In the genomic region with DNA sequence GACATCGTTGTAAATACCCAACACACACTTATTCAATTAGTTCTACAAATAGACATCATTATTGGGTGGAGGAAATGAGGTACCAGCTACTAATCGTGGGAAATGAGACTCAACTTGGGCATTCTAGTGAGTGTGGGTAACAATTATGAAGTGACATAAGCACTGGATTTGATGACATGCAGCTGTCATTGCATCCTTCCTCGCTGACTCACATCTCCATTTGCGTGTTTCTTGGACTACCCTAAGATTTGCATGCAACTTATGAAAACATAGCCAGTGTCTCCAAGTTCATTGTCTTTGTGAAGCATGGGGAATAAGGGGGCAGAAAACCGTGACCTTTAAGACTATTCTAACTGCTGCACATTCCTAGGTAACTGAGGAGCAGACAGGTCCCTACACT, we compare ENCODE assay signal across 20 mouse cellular contexts.
DNase-seq lines count a peak whose midpoint lies in the region; TF ChIP-seq lines count a peak whose summit lies in the region.
"Had no signal": no experiment of that assay in that cellular context is flagged by ENCODE, and none has a peak within 500 bp of the region (broad histone marks: within the 10 kb centered on the region; RNA-seq: fewer than 3 reads in every experiment).

No protein-coding gene starts in this region.

- H3K79me2 ChIP-seq in myocyte (ENCODE audit: control insufficient read depth, insufficient read depth): no peaks in the 10 kb centered on the region

- H3K4me3 ChIP-seq in myocyte: no peak overlapping the region
- H3K4me3 ChIP-seq: embryonic facial prominence, embryonic 15.5 days; erythroblast, embryonic 14.5 days; forebrain, embryonic 10.5 days; gastrocnemius, adult 2 months; heart, embryonic 13.5 days; hindbrain, embryonic 12.5 days had no signal

- intact Hi-C loops in heart, postnatal 36 days (cut with DNase I): no loop called here

- no peak overlapping the region for H3K4me2 ChIP-seq in myocyte (ENCODE audit: low read depth)
- H3K4me2 ChIP-seq: embryonic facial prominence, embryonic 15.5 days; heart, embryonic 13.5 days; hindbrain, embryonic 12.5 days had no signal

- TF ChIP-seq POLR2A in myocyte (IDR thresholded peaks at IDR 0.05; ENCODE audit: insufficient read length, low read depth): no peak

- DNase-seq in lung, postnatal 10 days: peak; percentile 7
- no peak for DNase-seq in lung, postnatal 4 days
- peak; percentile 36 for DNase-seq in thymus, postnatal 14 days
- DNase-seq in thymus, adult 18-20 months: no peak
- no peak for DNase-seq in right cerebral cortex, adult 2 months (ENCODE audit: low spot score in 2 of 2)
- DNase-seq in heart, postnatal 36 days: no peak
- DNase-seq: adrenal gland, postnatal 10 days; cerebellum, adult 11 months; cerebellum, adult 8-10 months; cerebellum, postnatal 14 days; embryo, embryonic 11 days; gastrocnemius, adult 2 months; gastrocnemius, postnatal 25 days; heart, postnatal 4 days had no signal

- no peaks in the 10 kb centered on the region for H3K27me3 ChIP-seq in myocyte (ENCODE audit: control insufficient read depth, insufficient read depth, insufficient read length)
- H3K27me3 ChIP-seq: embryonic facial prominence, embryonic 15.5 days; heart, embryonic 13.5 days; hindbrain, embryonic 12.5 days had no signal

- no peak overlapping the region for H3ac ChIP-seq in myocyte (ENCODE audit: control insufficient read depth, insufficient read length)

- no peaks in the 10 kb centered on the region for H3K36me3 ChIP-seq in myocyte (ENCODE audit: control insufficient read depth, insufficient read depth)
- H3K36me3 ChIP-seq: embryonic facial prominence, embryonic 15.5 days; forebrain, embryonic 10.5 days; hindbrain, embryonic 12.5 days had no signal

TF ChIP-seq in myocyte, 11 proteins besides CTCF, POLR2A, EP300 and RAD21:
- TF ChIP-seq MYOD1 (IDR thresholded peaks at IDR 0.05; ENCODE audit: control insufficient read depth in 1 of 3, insufficient read length in 2 of 3, low read depth in 2 of 3) (peak in 2 of 3 experiments; percentile 71 to 73), TCF12 (IDR thresholded peaks at IDR 0.05; ENCODE audit: insufficient read depth, poor library complexity, severe bottlenecking) (no peak)

Comparison
In these comparisons a context has a peak if more than half of its experiments do, and no peak if none do; other contexts are left out.
1. DNase-seq: peak in lung, postnatal 10 days (single experiment) and thymus, postnatal 14 days (single experiment); none in lung, postnatal 4 days (0 of 2), thymus, adult 18-20 months (0 of 2), right cerebral cortex, adult 2 months (0 of 2) and heart, postnatal 36 days (0 of 2).